Mouse (Mus musculus) right cerebral cortex, postnatal 25 days (tissue): ENCODE data around the gene Gm19684.
A peak's percentile ranks its signal among the peaks of the same experiment; 100 is the strongest.
"Not testable (repeated sequence)": the region's sequence is repeated elsewhere in the genome, so short reads cannot be mapped to it uniquely, and the experiment has no call there.

Source experiments
- DNase-seq: peaks from one replicate; pipeline ENCODE4 v3.0.0; 2022

The Gm19684 gene

DNA sequence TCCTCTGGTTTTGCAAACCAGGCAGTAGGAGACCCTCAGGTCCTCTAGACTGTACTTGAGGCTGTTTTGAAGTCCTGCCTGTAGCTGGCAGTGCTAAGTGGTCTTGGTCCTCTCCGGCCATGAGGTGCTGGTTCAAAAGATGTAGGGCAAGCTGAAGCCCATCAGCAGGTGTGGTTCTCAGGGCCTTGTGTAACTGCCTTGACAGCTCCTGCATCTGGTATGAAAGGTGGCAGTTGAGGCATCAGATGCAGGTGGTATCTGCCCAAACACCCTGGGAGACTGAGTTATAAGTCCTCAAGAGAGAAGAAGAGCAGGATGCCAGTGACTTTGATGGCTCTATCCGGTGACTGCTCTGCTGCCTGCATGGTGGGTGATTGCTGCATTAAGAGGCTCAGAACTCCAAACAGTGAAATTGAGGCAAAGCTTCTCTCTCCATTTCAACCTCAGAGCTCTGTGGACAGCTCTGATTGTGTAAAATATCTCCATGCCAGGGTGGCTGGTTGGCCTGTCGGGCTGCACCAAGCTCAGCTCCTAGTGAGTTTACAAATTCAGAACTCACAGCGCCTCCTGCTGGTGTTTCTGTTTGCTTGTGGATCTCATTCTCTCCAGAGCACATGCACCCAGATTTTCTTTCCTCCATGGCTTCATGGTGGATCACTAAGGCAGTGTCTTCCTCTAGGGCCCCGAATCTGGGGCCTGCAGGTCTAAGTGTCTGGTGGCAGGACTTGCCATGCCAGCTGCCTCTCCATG, 10.2 kb downstream of the Gm19684 start:
- no peak for DNase-seq

DNA sequence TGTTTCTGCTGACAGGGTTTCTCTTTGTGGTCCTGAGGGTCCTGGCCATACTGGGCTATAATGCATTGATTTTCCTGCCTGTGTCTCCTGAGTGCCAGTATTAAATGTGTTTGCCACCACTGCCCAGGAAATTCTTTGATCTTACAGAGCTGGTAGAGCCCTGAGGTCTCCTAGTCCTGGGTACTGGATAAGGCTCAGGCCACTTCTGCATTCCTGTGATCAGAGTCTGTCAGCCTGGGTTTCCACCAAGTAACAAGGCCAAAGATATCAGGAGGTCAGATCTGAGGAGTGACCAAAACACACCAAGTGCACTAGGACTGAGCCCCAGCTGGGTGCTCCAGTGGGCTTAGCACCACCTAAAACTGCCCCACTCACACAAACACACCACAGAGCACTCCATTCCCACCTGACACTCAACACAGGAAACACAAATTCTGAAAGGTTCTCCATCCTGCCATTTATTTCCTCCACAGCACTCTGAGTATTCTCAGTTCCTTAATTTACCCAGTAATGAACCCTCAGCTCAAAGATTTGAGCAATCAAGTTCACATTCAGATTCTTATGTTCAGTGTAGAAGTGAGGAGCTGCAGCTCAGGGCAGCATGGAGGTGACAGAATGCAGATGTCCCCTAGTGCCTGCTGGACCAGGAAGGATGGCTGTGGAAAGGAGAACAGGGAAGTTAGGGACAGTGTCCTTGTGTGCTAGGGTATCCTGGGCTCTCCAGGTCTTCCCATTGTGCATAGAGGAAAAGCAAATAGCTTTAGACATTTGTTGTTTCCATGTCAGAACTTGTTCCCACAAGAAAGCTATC, 14.1 kb downstream of the Gm19684 start:
- not testable (repeated sequence) for DNase-seq

DNA sequence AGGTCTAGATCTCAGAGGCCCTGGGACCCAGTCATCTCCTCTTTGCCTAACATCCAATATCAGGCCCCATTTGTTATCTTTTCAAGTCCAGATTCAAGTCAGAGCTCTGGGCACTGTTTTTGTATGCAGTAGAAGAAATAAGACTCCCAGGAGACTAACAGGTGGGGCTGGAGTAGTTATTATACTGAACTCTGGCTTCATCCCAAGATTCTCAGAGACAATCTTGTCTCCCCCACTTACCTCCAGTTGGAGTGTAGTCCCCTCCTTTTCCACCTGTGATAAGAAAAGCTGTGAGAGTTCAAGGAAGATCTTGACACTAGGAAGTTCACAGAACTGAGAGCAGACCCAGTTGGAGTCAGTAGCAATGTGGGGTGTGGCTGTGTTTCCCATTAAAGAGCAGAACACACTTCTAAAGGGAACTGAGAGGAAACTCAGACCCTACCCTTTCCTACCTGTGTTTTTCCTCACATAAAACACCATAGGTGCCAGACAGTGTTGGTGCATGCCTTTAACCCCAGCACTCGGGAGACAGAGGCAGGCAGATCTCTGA, 14.9 kb downstream of the Gm19684 start:
- DNase-seq = not testable (repeated sequence)

DNA sequence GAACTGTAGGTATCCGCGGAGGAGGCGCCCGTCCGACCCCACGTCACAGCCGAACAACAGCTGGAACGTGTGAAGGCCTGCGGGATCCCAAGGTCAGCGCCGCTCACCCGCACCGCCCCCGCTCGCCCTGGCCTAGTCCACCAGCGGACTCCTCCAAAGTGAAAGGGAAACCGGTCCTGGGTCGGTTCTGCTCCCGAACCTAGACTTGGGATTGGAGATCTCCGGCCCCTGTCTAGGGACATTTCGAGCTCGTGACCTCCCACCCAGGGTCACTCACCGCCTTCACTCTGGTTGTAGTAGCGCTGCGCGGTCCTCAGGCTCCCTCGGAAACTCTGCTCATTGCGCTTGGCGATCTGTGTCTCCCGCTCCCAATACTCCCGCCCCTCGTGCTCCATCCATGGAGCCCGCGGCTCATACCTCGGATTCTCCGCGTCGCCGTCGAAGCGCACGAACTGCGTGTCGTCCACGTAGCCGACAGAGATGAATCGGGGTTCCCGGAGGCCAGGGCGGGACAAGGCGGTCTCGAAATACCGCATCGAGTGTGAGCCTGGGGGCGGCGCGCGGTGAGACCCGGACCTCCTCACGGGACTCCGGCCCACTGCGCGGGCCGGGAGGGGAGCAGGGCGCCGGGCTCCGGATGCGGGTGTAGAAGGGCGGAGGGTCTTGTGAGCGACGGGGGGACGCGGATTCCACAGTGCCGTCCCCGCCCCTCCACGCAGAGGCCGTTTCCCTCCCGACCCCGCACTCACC, 23.8 kb downstream of the Gm19684 start:
- no peak for DNase-seq

DNA sequence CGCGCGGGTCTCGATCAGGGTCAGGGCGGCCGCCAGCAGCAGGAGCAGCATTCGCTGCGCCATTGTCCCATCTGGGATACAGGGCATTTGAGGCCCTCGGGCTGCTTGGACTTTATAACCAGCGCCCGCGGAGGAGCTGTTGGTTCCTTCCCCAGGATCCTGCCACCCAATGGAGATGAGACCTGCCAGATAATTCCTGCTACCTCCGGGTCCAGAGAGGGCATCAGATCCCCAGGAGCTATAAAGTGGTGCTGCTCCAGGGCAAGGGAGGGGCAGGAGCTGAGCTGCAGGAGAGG, 24.3 kb downstream of the Gm19684 start:
- not testable (repeated sequence) for DNase-seq

DNA sequence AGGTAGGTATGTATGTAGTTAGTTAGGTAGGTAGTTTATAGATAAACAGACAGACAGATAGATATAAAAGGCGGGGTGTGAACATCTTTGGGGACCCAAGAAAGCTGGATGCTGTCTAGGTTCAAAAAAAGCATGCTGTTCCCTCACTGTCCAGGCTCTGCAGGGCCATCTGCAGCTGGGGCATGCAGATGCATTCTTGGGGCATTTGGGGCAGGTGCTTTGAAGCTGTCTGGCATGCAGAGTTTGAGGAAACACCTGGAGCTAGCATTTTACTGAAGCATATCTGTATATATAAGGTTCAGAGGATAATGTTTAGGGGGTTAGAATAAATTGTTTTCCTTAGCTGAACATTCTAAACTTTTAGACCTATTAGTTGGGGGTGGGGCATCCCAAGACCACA, 25.5 kb downstream of the Gm19684 start:
- not testable (repeated sequence) for DNase-seq

DNA sequence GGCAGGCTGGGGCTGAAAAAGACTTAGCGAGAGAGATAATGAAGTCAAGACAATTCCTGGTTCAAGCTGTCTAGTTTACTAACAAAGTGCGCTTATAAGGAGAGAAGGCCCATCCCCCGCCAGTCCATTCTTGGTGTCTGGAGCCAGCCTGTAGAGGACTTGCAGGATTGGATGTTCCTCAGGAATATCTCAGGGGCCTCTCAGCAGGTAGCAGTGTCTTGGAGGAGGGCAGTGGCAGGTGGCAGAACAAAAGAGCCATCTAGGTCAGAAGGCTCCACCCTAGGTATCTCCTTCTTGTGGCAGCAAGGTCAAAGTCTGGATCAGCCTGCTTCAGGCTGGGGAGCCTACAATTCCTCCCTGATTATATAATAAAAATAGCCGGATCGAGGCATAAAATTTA, 27.0 kb downstream of the Gm19684 start:
- not testable (repeated sequence) for DNase-seq

DNA sequence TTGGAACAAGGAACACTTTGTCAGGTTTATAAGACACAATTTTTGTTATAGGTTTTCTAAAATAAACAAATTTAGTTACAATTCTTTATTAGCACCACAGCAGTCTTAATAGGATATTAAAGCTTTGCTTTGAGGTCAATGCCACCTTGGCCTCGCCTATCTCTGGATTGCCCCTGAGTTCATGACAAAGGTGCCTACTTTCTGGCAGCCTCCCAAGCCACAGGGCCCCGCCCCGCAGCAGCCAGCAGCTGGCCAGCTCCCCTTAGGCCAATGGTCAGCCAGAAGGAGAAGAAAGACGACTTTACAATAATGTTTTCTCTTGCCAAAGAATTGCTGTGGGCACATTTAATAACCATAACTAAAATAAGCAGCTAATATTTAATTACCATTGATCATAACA, 29.7 kb downstream of the Gm19684 start:
- not testable (repeated sequence) for DNase-seq

DNA sequence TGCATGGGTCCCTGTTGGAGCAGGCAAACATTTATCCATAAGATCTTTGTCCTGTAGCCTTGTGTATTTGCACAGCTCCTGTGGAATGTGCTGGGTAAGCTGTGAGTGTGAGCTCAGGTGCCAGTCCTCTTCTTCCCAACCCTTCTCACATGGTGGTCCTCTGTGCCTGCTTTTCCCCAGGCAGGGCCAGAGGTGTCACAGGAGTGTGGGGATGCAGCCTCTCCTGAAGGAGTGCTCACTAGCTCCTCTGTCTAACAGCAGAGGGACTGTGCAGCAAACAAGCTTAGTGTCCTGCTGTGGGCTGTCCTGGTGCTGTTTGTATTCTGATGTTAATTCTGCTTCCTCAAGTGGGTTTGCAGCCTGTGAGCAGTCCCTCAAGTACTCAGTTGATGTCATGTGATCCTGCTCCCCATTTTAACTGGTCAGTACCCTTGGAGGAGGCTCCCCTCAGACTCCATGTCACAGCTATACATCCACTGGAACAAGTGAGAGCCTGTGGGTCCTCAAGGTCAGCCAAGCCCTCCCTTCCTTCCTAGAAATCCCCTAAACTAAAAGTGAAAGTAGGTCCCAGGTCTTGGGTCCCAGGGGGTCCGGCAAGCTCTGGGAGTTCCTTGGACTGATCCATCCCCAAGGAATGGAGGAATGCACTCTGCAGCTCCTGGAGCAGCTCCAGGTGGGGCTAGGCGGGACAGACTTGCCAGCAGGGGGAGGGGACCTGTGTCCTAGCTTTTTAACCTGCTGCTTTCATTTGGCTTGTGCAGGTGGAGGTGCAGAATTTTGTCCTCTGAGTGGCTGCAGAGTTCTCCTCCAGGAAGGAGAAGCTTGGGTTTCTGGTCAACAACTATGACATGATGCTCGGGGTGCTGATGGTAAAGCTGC, 33.0 kb downstream of the Gm19684 start:
- no peak for DNase-seq

DNA sequence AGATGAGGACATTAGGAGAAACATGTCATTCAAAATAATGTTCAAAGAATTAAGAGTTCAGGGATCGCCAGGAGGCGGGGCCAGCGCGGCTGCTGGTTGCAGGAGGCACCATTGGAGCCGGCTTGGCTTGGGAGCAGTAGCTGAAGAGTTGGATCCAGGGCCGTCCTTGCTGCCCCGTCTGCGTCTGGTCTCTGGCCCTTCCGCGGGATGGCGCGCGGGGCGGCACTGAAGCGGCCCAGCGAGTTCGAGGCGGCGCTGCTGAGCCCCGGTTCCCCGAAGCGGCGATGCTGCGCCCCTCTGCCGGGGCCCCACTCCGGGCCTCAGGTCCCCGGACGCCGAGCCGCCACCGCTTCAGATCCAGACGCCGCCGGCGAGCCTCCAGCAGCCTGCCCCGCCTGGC, 36.3 kb downstream of the Gm19684 start:
- DNase-seq = not testable (repeated sequence)

DNA sequence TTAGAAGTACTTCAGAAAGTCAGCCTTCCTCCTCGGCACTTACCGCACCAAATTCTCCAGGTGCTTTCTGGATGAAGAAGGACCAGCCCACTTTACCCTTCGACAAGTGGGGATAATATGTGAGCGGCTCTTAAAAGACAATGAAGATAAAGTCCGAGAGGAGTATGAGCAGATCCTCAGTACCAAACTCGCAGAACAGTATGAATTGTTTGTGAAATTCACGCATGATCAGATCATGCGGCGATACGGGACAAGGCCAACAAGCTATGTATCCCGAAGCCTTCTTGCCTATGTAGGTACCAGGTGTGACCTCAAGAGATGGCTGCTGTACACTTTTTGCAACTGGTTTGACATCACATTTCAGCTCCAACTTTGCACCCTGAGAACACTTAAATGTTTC, 36.8 kb downstream of the Gm19684 start:
- not testable (repeated sequence) for DNase-seq

DNA sequence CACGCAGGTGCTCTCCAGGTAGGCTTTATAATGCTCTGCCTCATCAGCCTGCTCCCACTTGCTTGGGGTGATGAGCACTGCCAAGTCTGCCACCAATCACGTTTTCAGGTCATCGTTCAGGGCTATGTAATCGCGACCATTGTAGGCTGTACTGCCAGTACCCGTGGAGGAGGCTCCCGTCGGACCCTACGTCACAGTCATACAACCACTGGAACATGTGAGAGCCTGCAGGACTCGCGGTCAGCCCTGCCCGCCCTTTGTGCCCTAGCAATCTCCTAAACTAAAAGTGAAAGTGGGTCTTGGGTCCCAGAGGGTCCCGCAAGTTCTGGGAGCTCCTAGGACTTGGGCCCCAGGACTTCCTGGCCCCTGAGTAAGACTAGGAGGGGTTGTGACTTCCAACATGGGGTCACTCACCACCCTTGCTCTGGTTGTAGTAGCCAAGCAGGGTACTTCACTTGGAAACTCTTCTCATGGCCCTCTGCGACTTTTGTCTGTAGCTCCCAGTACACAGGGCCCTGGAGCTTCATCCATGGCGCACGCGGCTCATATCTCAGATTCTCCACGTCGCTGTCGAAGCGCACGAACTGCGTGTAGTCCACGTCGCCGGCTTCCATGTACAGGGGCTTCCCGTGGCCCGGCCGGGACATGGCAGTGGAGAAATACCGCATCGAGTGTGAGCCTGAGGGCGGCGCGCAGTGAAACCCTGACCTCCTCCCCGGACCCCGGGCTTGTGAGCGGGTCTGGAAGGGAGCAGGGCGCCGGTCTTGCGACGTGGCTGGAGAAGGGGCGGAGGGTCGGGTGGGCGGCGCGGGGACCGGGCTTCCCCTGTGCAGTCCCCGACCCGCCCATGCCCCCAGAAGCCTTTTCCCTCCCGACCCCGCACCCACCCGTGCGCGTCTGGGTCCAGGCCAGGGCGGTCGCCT, 39.9 kb downstream of the Gm19684 start:
- no peak for DNase-seq

DNA sequence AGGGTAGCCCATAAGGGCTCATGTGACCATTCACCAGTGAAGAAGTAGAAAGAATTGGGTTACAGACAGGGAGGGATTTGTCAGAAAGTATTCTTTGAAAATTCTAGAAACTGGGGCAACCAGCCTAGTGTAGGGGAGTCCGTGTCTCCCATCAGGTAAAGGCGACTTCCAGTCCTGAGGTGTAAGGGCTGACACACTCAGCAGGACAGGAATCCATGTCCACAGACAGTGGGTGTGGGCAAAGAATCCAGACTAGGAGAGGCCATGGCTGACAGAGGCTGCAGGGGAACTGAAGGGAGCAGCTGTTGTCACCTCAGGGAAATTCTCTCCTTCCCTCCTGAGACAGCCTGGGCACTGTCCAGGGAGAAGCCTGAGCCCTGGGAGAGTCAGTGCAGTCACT, 45.4 kb downstream of the Gm19684 start:
- not testable (repeated sequence) for DNase-seq

DNA sequence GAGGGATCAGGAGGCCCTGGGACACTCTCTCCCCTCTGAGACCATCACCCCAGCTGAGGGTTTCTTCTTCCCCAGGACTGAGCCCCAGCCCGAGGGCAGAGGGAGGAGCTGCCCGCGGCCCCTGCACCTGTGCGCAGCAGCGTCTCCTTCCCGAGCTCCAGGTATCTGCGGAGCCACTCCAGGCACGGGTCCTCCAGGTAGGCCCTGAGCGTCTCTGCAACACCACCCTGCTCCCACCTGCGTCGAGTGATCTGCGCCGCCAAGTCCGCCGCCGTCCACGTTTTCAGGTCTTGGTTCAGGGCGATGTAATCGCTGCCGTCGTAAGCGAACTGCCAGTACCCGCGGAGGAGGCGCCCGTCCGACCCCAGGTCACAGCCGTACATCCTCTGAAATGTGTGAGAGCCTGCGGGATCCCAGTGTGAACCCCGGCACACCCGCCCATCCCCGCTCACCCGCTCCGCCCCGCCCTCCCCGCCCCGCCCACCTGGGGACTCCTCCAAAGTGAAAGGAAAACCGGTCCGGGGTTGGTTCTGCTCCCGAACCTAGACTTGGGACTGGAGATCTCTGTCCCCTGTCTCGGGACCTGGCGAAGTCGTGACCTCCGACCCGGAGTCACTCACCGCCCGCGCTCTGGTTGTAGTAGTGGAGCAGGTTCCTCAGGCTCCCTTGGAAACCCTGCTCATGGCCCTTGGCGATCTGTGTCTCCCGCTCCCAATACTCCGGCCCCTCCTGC, 46.0 kb downstream of the Gm19684 start:
- DNase-seq = no peak

DNA sequence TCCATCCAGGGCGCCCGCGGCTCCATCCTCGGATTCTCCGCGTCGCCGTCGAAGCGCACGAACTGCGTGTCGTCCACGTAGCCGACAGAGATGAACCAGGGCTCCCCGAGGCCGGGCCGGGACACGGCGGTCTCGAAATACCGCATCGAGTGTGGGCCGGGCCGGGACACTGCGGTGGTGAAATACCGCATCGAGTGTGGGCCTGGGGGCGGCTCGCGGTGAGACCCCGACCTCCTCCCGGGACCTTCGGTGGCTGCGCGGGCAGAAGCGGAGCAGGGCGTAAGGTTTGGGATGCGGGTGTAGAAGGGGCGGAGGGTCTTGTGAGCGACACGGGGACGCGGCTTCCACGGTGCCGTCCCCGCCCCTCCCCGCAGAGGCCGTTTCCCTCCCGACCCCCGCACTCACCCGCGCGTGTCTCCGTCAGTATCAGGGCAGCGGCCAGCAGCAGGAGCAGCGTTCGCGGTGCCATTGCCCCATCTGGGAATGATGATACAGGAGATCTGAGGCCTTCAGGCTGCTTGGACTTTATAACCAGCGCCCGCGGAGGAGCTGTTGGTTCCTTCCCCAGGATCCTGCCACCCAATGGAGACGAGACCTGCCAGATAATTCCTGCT, 46.7 kb downstream of the Gm19684 start, which contains the start of gene Gm8909:
TSS of gene Gm8909 (minus strand) at position 499 of the 614 bp plus-strand sequence.
- no peak for DNase-seq

DNA sequence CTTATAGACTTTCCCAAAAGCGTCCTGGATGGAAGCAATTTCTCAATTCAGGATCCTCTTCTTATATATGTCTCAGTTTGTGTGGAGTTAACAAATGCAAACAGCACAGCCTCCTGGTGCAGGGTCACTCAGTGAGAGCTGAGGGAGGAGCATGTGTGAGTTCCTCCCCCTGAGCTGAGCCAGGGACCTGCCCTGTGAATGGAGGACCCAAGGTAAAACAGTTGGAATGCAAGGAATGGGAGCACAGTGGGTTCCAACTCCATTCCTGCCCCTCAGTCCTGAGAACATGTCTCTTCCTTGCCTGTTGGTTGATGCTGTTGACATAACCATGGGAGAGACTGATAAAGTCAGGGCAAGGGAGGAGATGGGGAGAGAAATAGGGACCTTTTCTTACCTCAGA, 47.6 kb downstream of the Gm19684 start:
- DNase-seq = not testable (repeated sequence)

DNA sequence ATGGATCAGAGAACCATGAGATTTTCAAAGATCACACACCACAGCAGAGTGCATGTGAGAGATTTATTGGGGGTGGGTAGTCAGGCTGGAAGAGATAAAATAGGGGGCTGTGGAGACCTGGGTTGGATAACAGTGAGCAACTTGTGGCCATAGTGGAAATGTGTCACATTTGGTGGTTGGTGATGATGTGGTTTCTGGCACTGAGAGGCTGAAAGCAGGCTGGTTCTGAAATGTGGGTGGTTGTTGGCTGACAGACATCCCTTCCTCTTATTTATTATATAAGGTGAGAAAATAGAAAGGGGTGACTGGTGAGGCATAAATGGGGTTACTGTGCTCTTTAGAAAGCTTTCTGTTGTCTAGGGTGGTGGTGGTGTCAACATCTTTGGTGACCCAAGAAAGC, 48.3 kb downstream of the Gm19684 start:
- DNase-seq = no peak

DNA sequence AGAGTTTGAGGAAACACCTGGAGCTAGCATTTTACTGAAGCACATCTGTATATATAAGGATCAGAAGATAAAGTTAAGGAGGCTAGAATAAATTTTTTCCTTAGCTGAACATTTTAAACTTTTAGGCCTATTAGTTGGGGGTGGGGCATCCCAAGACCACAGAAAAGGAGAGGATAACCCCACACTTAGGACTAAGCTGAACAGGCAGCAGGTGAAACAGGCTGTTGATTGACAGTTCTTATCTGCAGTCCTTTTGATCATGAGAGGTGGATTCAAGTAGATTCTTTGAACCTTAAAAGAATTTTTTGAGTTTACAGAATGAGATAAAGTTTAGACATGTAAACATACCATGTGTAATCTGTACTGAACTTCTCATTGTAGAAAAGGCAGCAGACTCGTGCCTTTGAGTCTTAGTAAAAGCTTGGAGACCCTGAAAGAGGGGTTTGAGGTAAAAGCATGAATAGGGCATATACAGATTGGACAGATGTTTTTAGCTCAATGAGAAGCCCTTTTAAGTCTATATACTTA, 48.9 kb downstream of the Gm19684 start:
- DNase-seq = no peak

DNA sequence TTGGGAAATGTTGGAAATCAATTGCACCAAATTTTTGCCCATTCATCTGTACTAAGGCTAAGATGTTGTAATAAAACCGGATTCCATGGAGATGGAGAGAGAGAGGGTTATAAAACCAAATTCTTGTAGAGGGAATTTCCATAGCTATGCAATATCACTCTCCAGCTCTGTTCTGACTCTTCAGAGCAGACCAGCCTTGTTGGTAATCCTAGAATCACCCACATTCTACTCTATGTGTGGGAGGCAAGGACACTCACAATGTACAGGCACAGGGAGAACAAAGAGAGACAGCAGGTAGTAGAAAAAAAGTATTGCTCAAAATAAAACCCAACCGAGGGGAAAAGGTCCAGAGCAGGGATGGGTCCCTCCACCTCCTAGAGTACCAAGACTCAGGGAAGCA, 54.7 kb downstream of the Gm19684 start:
- DNase-seq = not testable (repeated sequence)

DNA sequence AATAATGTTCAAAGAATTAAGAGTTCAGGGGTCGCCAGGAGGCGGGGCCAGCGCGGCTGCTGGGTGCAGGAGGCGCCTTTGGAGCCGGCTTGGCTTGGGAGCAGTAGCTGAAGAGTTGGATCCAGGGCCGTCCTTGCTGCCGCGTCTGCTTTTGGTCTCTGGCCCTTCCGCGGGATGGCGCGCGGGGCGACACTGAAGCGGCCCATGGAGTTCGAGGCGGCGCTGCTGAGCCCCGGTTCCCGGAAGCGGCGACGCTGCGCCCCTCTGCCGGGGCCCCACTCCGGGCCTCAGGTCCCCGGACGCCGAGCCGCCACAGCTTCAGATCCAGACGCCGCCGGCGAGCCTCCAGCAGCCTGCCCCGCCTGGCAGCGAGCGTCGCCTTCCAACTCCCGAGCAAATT, 57.5 kb downstream of the Gm19684 start:
- DNase-seq = peak; percentile 5
